Mouse (Mus musculus): ENCODE measurements at regions not wholly inside any gene's neighbourhood (a gene's known extent, or its start where the extent isn't known, plus 50 kb on each side); places are given as distances from the start of the nearest gene placed in this dataset.

- dilution Hi-C loops (cut with MboI; ENCODE audit: extremely low pct_ligation_motif_present, extremely low pct_unique_long_range_greater_than_20kb, low sequenced_read_pairs) = no loop called here
- Histone ChIP-seq H3K36me3 (replicated peaks in 1 of 2; ENCODE audit: control insufficient read depth in 1 of 2, insufficient read depth in 1 of 2, low read length in 1 of 2) (no peaks in the 10 kb centered on the region), H3K27ac (ENCODE audit: insufficient read depth, low read depth) (no peak overlapping the region), H3K27me3 (replicated peaks) (no peaks in the 10 kb centered on the region), H3K4me1 (ENCODE audit: control insufficient read depth in 1 of 2, insufficient read depth in 2 of 2) (peaks cover 0 to 3% of the 10 kb centered on the region in 2 experiments; a peak in 1 of 4 replicates), H3K4me3 (replicated peaks in 1 of 3; ENCODE audit: low read depth in 2 of 3, low read length in 2 of 3, poor library complexity in 1 of 3) (no peak overlapping the region), H3K9ac (ENCODE audit: insufficient read depth, low read depth) (no peak overlapping the region), H3K4me2 (ENCODE audit: insufficient read depth, low read depth, poor library complexity, severe bottlenecking) (no peak overlapping the region), H3K9me3 (replicated peaks; ENCODE audit: low read length) (no peaks in the 10 kb centered on the region), H3K79me2 (replicated peaks; ENCODE audit: control insufficient read depth, extremely low read depth, insufficient read depth, poor library complexity, severe bottlenecking) (no peaks in the 10 kb centered on the region)
- DNase-seq (ENCODE audit: extremely low read depth) = no peak
- in situ Hi-C loops (cut with MboI; ENCODE audit: low pct_ligation_motif_present, low pct_unique_long_range_greater_than_20kb, low sequenced_read_pairs) = loop anchor here (25.0 kb wide), 1 partner anchor 378 kb away; the partner anchor contains the start of gene Gucy1b2
- TF ChIP-seq ZC3H11A (IDR thresholded peaks at IDR 0.05; ENCODE audit: low read depth, low read length) (no peak), MAZ (IDR thresholded peaks at IDR 0.05; ENCODE audit: low read depth, low read length) (no peak), TCF12 (IDR thresholded peaks at IDR 0.05; ENCODE audit: low read depth, low read length) (no peak), KAT2A (IDR thresholded peaks at IDR 0.05; ENCODE audit: insufficient replicate concordance, low read length) (no peak), TBP (conservative IDR thresholded peaks at IDR 0.05; ENCODE audit: low read depth, low read length) (no peak), EP300 (IDR thresholded peaks at IDR 0.05; ENCODE audit: low read length) (no peak), ELF1 (IDR thresholded peaks at IDR 0.05; ENCODE audit: low read depth, low read length) (no peak), E2F4 (IDR thresholded peaks at IDR 0.05; ENCODE audit: insufficient replicate concordance, low read depth, low read length) (no peak), NRF1 (IDR thresholded peaks at IDR 0.05; ENCODE audit: low read depth, low read length) (no peak), ZKSCAN1 (IDR thresholded peaks at IDR 0.05; ENCODE audit: borderline replicate concordance, low read depth, low read length) (no peak), GABPA (IDR thresholded peaks at IDR 0.05; ENCODE audit: insufficient replicate concordance, low read depth, low read length) (no peak), PAX5 (IDR thresholded peaks at IDR 0.05; ENCODE audit: low read length) (no peak), UBTF (IDR thresholded peaks at IDR 0.05; ENCODE audit: low read depth, low read length) (no peak), RCOR1 (conservative IDR thresholded peaks at IDR 0.05; ENCODE audit: low read depth, low read length) (no peak), MEF2A (IDR thresholded peaks at IDR 0.05; ENCODE audit: borderline replicate concordance, low read depth, low read length) (no peak), MAFK (IDR thresholded peaks at IDR 0.05; ENCODE audit: insufficient replicate concordance, low read length) (no peak), ZMIZ1 (IDR thresholded peaks at IDR 0.05; ENCODE audit: low read depth, low read length) (no peak), RAD21 (IDR thresholded peaks at IDR 0.05; ENCODE audit: low read depth, low read length) (peak; percentile 32), CHD2 (IDR thresholded peaks at IDR 0.05; ENCODE audit: low read length) (no peak), CTCF (conservative IDR thresholded peaks at IDR 0.05 in 1 of 2, IDR thresholded peaks at IDR 0.05 in 1 of 2; ENCODE audit: low read depth in 2 of 2, low read length in 2 of 2) (peak in 1 of 2 experiments; percentile 56; a peak in 2 of 4 replicates), USF2 (conservative IDR thresholded peaks at IDR 0.05; ENCODE audit: low read depth, low read length) (no peak), SMC3 (IDR thresholded peaks at IDR 0.05; ENCODE audit: low read depth, low read length) (peak; percentile 58), SIN3A (IDR thresholded peaks at IDR 0.05; ENCODE audit: low read length) (no peak)
These were observed 208.3 kb upstream of the Rnaseh2b start for GRCm38 (mm10) chr14:62084047-62084446.

Measured in CH12.LX (cell line).